Mouse (Mus musculus): ENCODE results near the gene Megf9. TPM values are rescaled to one million over a fixed set of nuclear protein-coding genes. Genes with fewer than 3 reads are reported as not detected.

Gene Megf9
- polyA plus RNA-seq, 1 experiment from 2014 or later, result 28.7 TPM

DNA sequence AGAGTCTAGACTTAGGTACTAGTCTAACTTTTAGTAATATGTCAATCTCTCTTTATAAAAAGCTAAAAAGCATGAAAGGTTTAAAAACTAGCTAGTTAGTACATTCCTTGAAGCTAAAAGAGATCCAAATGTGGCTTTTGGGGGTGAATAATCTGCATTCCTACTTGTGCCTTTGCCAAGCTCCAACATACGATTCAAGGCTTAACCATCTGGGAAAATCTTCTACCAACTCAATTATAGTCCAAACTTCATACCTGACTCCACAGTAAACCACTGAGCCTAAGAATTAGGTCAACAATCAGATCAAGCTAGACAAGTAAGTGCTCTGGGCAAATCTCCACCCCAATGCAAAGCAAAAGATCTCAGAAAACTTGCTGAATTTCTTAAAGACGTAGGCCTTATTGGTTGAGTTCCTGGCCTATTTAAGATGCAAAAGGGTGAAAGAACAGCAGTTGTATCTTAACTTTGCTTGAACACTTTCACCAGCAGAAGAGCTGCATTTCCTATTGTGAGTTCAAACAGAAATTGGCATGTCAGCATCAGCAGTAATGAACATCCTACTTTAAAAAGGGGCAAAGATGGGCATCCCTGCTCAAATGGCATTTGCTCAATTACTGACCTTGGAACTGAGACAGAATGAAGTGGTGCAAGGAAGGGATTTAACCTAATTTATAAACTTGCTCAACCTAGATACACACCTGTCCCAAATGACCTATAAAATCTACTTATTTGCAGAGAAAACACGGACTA lies 1.6 kb downstream of the Megf9 start:
- Histone ChIP-seq H3K4me3 (ENCODE audit: low read depth, low read length) (peak overlapping the region; percentile 93), H3K27me3 (replicated peaks; ENCODE audit: control insufficient read depth, insufficient read depth, low read length) (no peaks in the 10 kb centered on the region), H3K4me2 (ENCODE audit: low read length) (peak overlapping the region; percentile 92), H3K9me3 (replicated peaks; ENCODE audit: control insufficient read depth, low read length) (no peaks in the 10 kb centered on the region), H3K9ac (ENCODE audit: low read length) (peak overlapping the region; percentile 96), H3K27ac (ENCODE audit: low read depth, low read length) (no peak overlapping the region), H3K4me1 (ENCODE audit: control insufficient read depth, insufficient read depth, low read length) (peaks cover 42% of the 10 kb centered on the region), H3K36me3 (ENCODE audit: control insufficient read depth, insufficient read depth, low read length) (no peaks in the 10 kb centered on the region)
- 18% methylated on average over 3 of the region's 3 CpGs for WGBS
- ATAC-seq, result no peak
- DNase-seq (ENCODE audit: low spot score), result no peak

- Histone ChIP-seq H3K27me3 (replicated peaks; ENCODE audit: control insufficient read depth, insufficient read depth, low read length) (no peaks in the 10 kb centered on the region), H3K9ac (ENCODE audit: low read length) (no peak overlapping the region), H3K27ac (ENCODE audit: low read depth, low read length) (no peak overlapping the region), H3K4me1 (ENCODE audit: control insufficient read depth, insufficient read depth, low read length) (peaks cover 40% of the 10 kb centered on the region), H3K4me3 (ENCODE audit: low read depth, low read length) (peak overlapping the region; percentile 10; the same call in 1 of the 2 replicates), H3K4me2 (ENCODE audit: low read length) (peak overlapping the region; percentile 43), H3K9me3 (replicated peaks; ENCODE audit: control insufficient read depth, low read length) (no peaks in the 10 kb centered on the region), H3K36me3 (ENCODE audit: control insufficient read depth, insufficient read depth, low read length) (no peaks in the 10 kb centered on the region)
- ATAC-seq, result no peak
- DNase-seq (ENCODE audit: low spot score), result no peak
- 82% methylated on average over 1 of the region's 1 CpGs for WGBS
Observed at GRCm38 (mm10) chr4:70531021-70531420, 3.8 kb downstream of the Megf9 start.

DNA sequence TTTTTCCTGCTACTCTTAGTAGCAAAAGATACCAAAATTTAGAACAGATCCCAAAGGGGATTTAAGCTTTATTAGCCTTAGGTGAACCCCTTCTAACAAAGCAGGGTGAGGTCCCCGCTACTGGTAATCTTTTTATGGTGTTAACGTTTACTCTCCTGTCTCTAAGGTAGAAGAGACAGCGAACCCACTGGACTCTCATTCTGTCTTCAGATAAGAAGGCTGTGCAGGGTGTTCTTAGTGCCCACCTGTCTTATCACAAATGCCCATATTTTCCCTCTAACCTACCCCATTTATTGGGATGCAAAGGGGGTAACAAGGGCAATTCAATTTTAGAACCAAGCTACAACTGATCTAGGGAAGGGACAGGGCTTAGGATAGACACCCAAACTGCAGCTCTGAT lies 6.2 kb downstream of the Megf9 start:
- WGBS, result 81% methylated on average over 3 of the region's 3 CpGs
- no peak for ATAC-seq
- no peak overlapping the region for H3K4me2 ChIP-seq (ENCODE audit: low read length)

GRCm38 (mm10) chr4:70523346-70523745 lies 11.4 kb downstream of the Megf9 start:
- H3K4me2 ChIP-seq (ENCODE audit: low read length), result no peak overlapping the region
- no peak overlapping the region for H3K4me3 ChIP-seq (ENCODE audit: low read depth, low read length)
- no peaks in the 10 kb centered on the region for H3K9me3 ChIP-seq (replicated peaks; ENCODE audit: control insufficient read depth, low read length)
- H3K27me3 ChIP-seq (replicated peaks; ENCODE audit: control insufficient read depth, insufficient read depth, low read length), result no peaks in the 10 kb centered on the region
- no peaks in the 10 kb centered on the region for H3K36me3 ChIP-seq (ENCODE audit: control insufficient read depth, insufficient read depth, low read length)
- WGBS, result 76% methylated on average over 2 of the region's 2 CpGs
- H3K4me1 ChIP-seq (ENCODE audit: control insufficient read depth, insufficient read depth, low read length), result peaks cover 7% of the 10 kb centered on the region
- ATAC-seq (no peak), DNase-seq (ENCODE audit: low spot score) (no peak)
- no peak overlapping the region for H3K9ac ChIP-seq (ENCODE audit: low read length)
- H3K27ac ChIP-seq (ENCODE audit: low read depth, low read length), result no peak overlapping the region

More for the DNA sequence above, 6.2 kb downstream of the Megf9 start:
- H3K27ac ChIP-seq (ENCODE audit: low read depth, low read length), result no peak overlapping the region
- no peak overlapping the region for H3K9ac ChIP-seq (ENCODE audit: low read length)
- no peaks in the 10 kb centered on the region for H3K27me3 ChIP-seq (replicated peaks; ENCODE audit: control insufficient read depth, insufficient read depth, low read length)
- no peak for DNase-seq (ENCODE audit: low spot score)
- no peaks in the 10 kb centered on the region for H3K9me3 ChIP-seq (replicated peaks; ENCODE audit: control insufficient read depth, low read length)
- H3K36me3 ChIP-seq (ENCODE audit: control insufficient read depth, insufficient read depth, low read length), result no peaks in the 10 kb centered on the region
- H3K4me3 ChIP-seq (ENCODE audit: low read depth, low read length), result no peak overlapping the region
- H3K4me1 ChIP-seq (ENCODE audit: control insufficient read depth, insufficient read depth, low read length), result peaks cover 33% of the 10 kb centered on the region

DNA sequence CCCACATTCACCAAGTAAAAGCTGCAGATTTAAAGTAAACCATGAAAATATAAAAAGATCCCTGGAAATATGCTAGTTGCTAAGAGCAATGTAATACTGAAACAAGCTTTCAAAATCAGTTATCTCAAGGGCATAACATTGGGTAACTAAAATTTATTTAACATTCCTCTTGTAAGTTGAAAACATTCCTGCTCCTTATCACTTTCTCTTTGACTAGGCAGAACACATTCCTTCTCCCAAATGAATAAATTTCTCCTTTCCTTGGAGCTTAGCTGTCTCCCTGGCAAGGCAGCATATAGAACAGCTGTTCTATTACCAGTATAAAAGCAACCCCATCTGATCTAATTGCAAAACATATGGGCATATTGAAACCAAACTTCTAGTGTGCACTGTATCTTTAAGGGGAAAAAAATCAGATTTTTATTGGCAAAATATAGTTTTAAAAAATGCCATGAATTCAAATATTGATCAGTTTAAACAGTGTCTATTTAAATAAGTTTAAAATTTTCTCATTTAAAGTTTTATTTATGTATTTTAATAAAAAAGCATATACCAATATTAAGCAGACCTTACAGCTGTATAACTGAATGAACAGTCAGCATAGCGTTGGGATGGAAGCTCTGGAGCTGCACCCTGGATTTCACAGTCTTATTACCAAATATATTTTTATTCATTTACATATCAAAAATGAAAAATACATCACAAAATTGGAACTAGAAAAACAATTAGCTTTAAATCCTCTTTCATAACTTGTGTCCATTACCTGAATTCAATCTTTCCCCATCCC lies 13.1 kb downstream of the Megf9 start:
- peaks cover 4% of the 10 kb centered on the region for H3K4me1 ChIP-seq (ENCODE audit: control insufficient read depth, insufficient read depth, low read length)
- 57% methylated on average over 1 of the region's 1 CpGs for WGBS
- H3K4me3 ChIP-seq (ENCODE audit: low read depth, low read length), result no peak overlapping the region
- H3K27ac ChIP-seq (ENCODE audit: low read depth, low read length), result peak overlapping the region; percentile 52; the same call in 1 of the 2 replicates
- peak; percentile 85 for ATAC-seq
- no peaks in the 10 kb centered on the region for H3K27me3 ChIP-seq (replicated peaks; ENCODE audit: control insufficient read depth, insufficient read depth, low read length)
- no peaks in the 10 kb centered on the region for H3K9me3 ChIP-seq (replicated peaks; ENCODE audit: control insufficient read depth, low read length)
- H3K36me3 ChIP-seq (ENCODE audit: control insufficient read depth, insufficient read depth, low read length), result no peaks in the 10 kb centered on the region
- H3K4me2 ChIP-seq (ENCODE audit: low read length), result peak overlapping the region; percentile 7; the same call in 1 of the 2 replicates
- DNase-seq (ENCODE audit: low spot score), result peak; percentile 76
- no peak overlapping the region for H3K9ac ChIP-seq (ENCODE audit: low read length)

GRCm38 (mm10) chr4:70517646-70518045 lies 17.1 kb downstream of the Megf9 start:
- Histone ChIP-seq H3K27ac (ENCODE audit: low read depth, low read length) (no peak overlapping the region), H3K4me1 (ENCODE audit: control insufficient read depth, insufficient read depth, low read length) (peaks cover 4% of the 10 kb centered on the region)
- WGBS, result 73% methylated on average over 1 of the region's 1 CpGs

DNA sequence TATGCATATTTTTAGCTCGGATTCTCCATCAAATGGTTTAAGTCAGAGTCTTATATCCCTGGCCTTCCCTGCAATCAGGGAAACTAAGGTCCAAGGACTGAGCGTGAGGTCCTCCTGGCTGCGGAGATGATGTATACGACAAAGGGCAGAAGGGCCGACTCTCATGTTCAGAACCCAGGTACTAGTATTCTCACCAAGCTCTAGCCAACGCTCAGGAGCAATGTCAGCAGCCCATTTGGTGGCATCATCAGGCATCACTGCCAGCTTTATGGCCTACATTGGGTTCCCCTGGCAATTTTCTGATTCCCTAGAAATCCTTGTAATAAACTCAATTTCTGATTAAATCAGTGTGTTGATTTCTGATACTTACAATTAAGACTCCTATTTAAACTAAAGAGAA lies 18.5 kb downstream of the Megf9 start:
- ATAC-seq (no peak), DNase-seq (ENCODE audit: low spot score) (no peak)
- no peaks in the 10 kb centered on the region for H3K27me3 ChIP-seq (replicated peaks; ENCODE audit: control insufficient read depth, insufficient read depth, low read length)
- H3K9me3 ChIP-seq (replicated peaks; ENCODE audit: control insufficient read depth, low read length), result no peaks in the 10 kb centered on the region
- H3K4me1 ChIP-seq (ENCODE audit: control insufficient read depth, insufficient read depth, low read length), result peaks cover 4% of the 10 kb centered on the region
- no peak overlapping the region for H3K4me3 ChIP-seq (ENCODE audit: low read depth, low read length)
- no peaks in the 10 kb centered on the region for H3K36me3 ChIP-seq (ENCODE audit: control insufficient read depth, insufficient read depth, low read length)
- WGBS, result 94% methylated on average over 6 of the region's 6 CpGs
- H3K27ac ChIP-seq (ENCODE audit: low read depth, low read length), result no peak overlapping the region
- no peak overlapping the region for H3K4me2 ChIP-seq (ENCODE audit: low read length)
- H3K9ac ChIP-seq (ENCODE audit: low read length), result no peak overlapping the region

More at GRCm38 (mm10) chr4:70517646-70518045, 17.1 kb downstream of the Megf9 start:
- Histone ChIP-seq H3K4me3 (ENCODE audit: low read depth, low read length) (no peak overlapping the region), H3K4me2 (ENCODE audit: low read length) (no peak overlapping the region), H3K36me3 (ENCODE audit: control insufficient read depth, insufficient read depth, low read length) (no peaks in the 10 kb centered on the region), H3K9me3 (replicated peaks; ENCODE audit: control insufficient read depth, low read length) (no peaks in the 10 kb centered on the region), H3K27me3 (replicated peaks; ENCODE audit: control insufficient read depth, insufficient read depth, low read length) (no peaks in the 10 kb centered on the region), H3K9ac (ENCODE audit: low read length) (no peak overlapping the region)
- no peak for ATAC-seq
- DNase-seq (ENCODE audit: low spot score), result no peak

GRCm38 (mm10) chr4:70515514-70515913 lies 19.3 kb downstream of the Megf9 start:
- DNase-seq (ENCODE audit: low spot score) (no peak), ATAC-seq (no peak)
- H3K27ac ChIP-seq (ENCODE audit: low read depth, low read length), result no peak overlapping the region
- no peak overlapping the region for H3K9ac ChIP-seq (ENCODE audit: low read length)
- H3K27me3 ChIP-seq (replicated peaks; ENCODE audit: control insufficient read depth, insufficient read depth, low read length), result no peaks in the 10 kb centered on the region
- no peaks in the 10 kb centered on the region for H3K4me1 ChIP-seq (ENCODE audit: control insufficient read depth, insufficient read depth, low read length)
- no peak overlapping the region for H3K4me2 ChIP-seq (ENCODE audit: low read length)
- H3K36me3 ChIP-seq (ENCODE audit: control insufficient read depth, insufficient read depth, low read length), result no peaks in the 10 kb centered on the region
- H3K4me3 ChIP-seq (ENCODE audit: low read depth, low read length), result no peak overlapping the region
- H3K9me3 ChIP-seq (replicated peaks; ENCODE audit: control insufficient read depth, low read length), result no peaks in the 10 kb centered on the region

DNA sequence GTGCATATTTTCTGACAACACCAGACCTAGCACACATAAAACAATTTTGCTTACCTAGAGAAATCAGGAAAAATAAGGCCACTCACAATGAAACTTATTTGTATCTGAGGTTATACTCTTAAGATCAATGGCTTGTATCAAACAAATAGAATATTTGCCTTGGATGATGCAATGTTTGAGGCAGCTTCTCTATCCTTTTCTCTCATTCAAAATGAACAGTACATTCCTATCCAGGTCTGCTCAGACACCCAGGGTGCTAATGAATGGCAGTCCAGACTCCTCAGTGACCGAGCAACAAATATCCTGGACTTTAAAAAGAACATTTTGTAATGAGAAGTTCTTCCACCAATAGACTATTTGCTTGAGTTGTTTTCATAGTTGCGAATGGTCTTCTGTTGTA lies 24.8 kb downstream of the Megf9 start:
- ATAC-seq, result no peak; the same call in 1 of the 2 replicates
- no peak overlapping the region for H3K4me3 ChIP-seq (ENCODE audit: low read depth, low read length)
- 26% methylated on average over 2 of the region's 2 CpGs for WGBS

More for the DNA sequence above, 24.8 kb downstream of the Megf9 start:
- Histone ChIP-seq H3K4me2 (ENCODE audit: low read length) (no peak overlapping the region), H3K9ac (ENCODE audit: low read length) (no peak overlapping the region), H3K4me1 (ENCODE audit: control insufficient read depth, insufficient read depth, low read length) (peaks cover 6% of the 10 kb centered on the region; the same call in 1 of the 2 replicates), H3K27me3 (replicated peaks; ENCODE audit: control insufficient read depth, insufficient read depth, low read length) (no peaks in the 10 kb centered on the region), H3K36me3 (ENCODE audit: control insufficient read depth, insufficient read depth, low read length) (no peaks in the 10 kb centered on the region), H3K27ac (ENCODE audit: low read depth, low read length) (no peak overlapping the region; the same call in 1 of the 2 replicates), H3K9me3 (replicated peaks; ENCODE audit: control insufficient read depth, low read length) (no peaks in the 10 kb centered on the region)
- DNase-seq (ENCODE audit: low spot score), result no peak
